Mouse (Mus musculus): ENCODE data around the gene Ndst2.

DNA sequence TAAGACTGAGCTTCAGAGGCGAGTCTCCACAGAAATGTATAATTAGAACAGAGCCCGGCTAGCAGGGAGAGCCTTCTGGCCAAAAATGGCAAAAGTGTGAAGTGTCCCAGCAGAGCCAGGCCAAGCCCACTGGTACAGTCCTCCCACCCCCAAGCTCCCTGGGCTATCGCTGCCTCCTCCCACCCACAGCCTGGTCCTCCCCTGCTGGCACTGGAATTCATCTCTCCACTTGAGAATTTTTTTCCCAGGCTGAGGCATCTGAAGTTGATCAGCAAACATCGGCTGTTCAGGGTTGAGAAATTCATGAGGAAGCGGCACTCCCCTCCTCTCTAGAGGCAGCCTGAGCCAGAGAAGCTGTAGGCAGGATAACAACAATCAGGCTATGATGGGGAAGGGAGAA is 34.2 kb upstream of the Ndst2 start:
- TF ChIP-seq CTCF (IDR thresholded peaks at IDR 0.05; ENCODE audit: borderline replicate concordance, extremely low read depth, insufficient read depth, insufficient read length), result no peak
- no peak for TF ChIP-seq POLR2A (IDR thresholded peaks at IDR 0.05; ENCODE audit: borderline replicate concordance, extremely low read depth, insufficient read depth, insufficient read length, poor library complexity, severe bottlenecking)

All from brain, embryonic 14.5 days (tissue).